Mouse (Mus musculus) thymus, postnatal 10 days (tissue): ENCODE results near the gene Ephx1.
"Not testable (repeated sequence)": the region's sequence is repeated elsewhere in the genome, so short reads cannot be mapped to it uniquely, and the experiment has no call there.

Source experiments
- DNase-seq, 2 experiments: peaks; one replicate each; pipeline ENCODE4 v3.0.0; 2021; ENCODE audit warnings: low spot score in 2 of 2

The Ephx1 gene

GRCm38 (mm10) chr1:180937631-180938030 is 83.1 kb downstream of the Ephx1 start:
- DNase-seq = not testable (repeated sequence)

GRCm38 (mm10) chr1:180936610-180937398 is 83.9 kb downstream of the Ephx1 start:
- not testable (repeated sequence) for DNase-seq

GRCm38 (mm10) chr1:180934467-180935419 is 86.0 kb downstream of the Ephx1 start, which contains the start of gene Lefty1:
Gene Lefty1 (plus strand): TSS chr1:180935022.
- no peak for DNase-seq

GRCm38 (mm10) chr1:180933659-180934058 is 87.0 kb downstream of the Ephx1 start:
- DNase-seq = no peak

- no peak for DNase-seq
These were observed 89.6 kb downstream of the Ephx1 start for GRCm38 (mm10) chr1:180931106-180931505.

- DNase-seq = no peak
These were observed 91.1 kb downstream of the Ephx1 start for GRCm38 (mm10) chr1:180929599-180929998.

- no peak for DNase-seq
These were observed 94.4 kb downstream of the Ephx1 start for GRCm38 (mm10) chr1:180926286-180926685.
